Mouse (Mus musculus) retina, embryonic 14.5 days (tissue): ENCODE data around the gene Wdfy4.
A peak's percentile ranks its signal among the peaks of the same experiment; 100 is the strongest.

Experiments
- DNase-seq: peaks from one replicate; pipeline ENCODE4 v3.0.0-alpha.2; 2015; ENCODE audit warnings: low spot score

Gene Wdfy4

DNA sequence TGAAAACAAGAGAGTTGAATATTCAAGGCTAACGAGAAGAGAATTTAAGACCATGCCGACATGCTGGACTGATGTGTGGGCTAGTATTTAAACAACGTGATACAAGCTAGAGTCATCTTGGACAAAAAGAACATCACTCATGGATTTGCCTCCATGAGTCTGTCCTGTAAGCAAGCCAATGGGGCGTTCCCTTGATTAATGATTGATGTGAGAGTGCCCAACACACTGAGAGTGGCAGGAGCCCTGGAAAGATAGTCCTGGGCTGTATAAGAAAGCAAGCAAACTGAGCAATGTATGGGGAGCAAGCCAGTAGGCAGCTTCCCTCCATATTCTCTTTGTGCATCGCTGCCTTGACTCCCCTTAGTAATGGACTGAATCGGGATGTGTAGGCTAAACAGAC, 106.7 kb downstream of the Wdfy4 start:
- DNase-seq: no peak

DNA sequence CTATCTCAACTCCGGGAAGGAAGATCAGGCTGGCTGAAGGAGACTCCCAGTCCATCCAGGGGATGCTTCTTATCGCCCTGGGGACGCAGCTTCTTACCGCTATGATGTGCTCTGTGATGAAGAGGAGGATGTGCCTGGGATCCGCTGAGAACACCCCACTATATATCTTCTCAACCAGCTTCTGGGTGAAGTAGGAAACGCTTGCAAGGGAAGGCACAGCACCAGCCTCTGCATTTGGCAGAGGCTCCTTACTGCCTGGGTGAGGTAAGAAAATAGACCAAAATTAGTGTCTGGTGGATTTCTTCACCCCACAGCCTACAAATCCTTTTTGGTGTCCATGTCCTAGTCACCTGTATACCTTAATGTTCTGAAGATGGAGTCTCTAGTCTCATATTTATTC, 107.2 kb downstream of the Wdfy4 start:
- no peak for DNase-seq

DNA sequence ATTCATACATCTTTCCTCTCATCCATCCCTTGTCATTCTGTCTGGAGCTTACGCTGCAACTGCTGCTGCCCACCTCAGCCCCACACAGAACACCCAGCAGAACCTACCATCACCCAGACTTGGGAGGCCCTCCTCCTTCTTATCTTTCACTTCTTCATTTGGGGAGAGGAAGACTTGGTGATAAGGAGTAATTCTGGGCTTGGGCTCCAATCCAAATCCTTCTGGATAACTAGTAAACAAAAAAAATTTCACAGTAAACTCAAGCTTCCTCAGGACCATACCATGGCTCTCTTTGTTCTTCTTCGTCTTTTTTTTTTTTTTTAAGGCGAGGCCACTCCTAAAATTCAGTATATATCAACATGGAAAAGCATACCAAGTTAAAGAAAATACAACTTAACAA, 112.0 kb downstream of the Wdfy4 start:
- no peak for DNase-seq

DNA sequence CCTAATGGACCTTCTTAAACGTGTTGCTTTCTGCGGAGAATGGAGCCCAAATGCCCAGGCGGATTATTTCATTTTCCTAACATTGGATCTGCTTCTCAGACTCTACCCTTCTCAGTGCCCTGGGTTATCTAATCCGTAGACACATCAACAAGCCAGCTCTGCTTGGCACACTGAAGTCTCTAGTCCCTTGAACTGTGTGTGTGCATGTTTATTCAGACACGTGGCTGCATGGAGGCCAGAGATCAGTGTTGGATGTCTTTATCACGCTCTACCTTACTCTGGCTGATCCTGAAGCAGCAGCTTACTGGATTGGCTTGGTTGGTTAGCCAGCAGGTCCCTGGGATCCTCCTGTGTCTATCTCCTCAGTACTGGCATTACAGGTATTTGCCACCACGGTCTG, 113.0 kb downstream of the Wdfy4 start:
- no peak for DNase-seq

DNA sequence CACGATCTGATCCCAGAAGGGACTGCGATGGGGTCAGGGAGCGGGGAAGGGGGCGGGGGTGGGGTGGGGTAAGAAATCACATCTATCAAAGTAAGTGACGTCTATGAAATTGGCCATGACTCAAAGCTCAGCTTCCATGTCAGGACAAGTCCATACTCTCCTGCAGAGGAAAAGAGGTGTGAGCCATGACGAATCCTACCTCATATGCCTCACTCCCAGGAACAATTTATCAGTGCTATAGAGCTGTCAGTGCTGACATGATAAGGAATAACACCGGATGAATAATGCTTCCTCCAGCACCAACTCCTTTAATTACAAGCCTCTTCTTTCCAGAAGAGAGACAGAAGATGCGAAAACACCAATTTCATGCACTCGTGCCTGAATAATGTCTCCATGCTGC, 117.6 kb downstream of the Wdfy4 start:
- DNase-seq: no peak

DNA sequence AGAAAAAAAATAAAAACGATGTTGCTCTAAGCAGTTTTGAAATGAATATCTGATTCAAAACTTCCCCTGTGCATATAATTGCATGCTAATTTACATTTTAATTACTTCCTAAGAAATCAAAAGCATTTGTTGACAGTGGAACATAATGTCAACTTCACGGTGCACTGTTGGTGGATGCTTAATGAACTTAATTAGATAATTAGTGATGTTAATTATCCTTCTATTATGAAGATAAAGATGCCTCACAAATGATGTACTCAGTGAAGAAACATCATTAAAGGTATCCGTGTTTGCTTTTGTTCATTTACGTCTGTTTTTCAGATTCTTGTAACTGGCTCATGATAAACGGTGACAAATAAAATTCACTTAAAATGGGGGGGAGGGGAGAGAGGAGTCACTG, 122.3 kb downstream of the Wdfy4 start:
- no peak for DNase-seq

DNA sequence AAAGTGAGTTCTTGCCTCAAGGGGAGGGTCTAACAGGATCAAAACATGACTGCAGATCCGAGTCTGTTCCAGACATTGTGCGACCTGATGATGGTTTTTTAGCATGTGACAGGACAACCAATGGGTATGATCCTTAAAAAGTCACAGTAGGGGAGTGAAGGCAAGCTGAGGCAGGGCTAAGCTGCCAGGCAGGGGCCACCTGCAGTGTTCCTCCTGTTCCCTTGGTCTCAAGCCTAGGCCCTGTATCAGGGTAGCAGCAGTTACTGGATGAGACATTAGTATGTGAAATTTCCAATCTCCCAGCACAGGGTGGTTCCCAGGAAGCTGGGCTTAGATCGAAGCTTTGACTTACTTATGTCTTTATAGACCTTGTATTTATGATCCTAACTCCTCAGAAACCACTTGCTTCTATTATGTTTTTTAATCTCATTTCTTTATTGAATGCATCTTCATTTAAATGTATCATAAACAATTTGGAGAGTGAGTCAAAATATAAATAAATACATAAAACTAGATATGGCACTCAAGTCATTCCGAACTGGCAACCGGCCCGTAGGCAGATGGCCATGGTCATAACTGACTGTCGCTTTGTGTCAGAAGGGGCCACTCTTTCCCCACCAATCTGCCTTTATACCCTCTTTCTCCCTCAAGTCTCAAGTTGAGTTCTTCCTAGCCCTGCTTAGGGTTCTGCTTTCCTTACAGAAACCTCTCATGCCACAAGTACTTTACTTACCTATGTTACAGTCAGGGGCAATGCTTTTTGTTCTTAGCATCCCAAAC, 126.2 kb downstream of the Wdfy4 start:
- no peak for DNase-seq

DNA sequence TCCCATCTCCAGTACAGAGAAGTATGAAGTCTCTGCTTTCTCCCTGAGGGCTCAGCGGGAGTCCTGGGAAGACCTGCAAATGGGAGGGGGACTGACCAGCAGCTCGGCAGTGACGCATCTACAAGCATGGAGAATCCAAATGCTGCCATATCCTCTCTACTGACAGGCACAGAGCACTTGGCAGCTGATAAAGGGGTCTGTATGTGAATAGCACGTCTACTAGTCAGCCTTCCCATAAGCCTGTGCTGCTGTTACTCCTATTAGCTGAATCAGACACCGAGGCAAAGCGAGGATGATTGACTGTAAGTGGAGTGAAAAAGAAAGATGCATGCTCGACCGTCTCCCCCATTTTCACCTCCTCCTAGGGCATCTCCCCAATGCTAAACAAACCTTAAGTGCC, 131.9 kb downstream of the Wdfy4 start:
- peak; percentile 26 for DNase-seq

DNA sequence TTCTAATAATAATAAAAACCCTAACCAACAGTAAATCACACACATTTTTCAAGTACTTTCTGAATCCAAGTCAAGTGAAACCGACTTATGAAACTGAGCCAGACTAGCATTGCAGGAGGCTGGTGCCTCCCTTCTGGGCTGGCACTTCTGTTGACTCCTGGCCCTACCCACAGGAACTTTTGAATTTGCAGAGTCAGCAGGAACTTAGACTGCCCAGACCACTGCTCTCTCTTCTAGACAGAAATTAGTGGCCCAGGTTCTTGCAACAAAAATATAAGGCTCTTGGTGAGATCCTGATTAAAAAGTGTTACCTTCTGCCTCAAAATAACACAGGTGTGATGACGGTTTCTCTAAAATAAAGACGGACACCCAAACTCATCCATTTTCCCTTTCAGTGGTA, 140.1 kb downstream of the Wdfy4 start:
- no peak for DNase-seq

DNA sequence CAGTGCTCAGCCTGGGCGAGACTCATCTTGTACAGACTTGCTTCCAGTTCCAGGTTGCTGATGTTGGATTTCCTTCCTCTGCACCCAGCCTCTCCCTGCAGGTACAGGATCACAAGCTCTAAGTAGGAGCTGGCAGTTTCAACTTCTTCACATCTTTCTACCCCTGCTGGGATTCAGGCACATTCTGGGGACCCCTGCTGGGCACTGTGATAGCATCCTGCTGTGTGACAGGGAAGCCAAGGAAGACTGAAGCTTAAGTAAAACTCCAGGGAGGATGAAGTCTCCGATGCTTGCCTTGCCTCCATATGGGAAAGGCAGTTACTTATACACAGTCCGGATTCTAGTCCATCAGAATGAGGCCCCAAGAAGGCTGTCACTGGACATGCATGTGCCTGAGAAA, 148.5 kb downstream of the Wdfy4 start:
- no peak for DNase-seq

DNA sequence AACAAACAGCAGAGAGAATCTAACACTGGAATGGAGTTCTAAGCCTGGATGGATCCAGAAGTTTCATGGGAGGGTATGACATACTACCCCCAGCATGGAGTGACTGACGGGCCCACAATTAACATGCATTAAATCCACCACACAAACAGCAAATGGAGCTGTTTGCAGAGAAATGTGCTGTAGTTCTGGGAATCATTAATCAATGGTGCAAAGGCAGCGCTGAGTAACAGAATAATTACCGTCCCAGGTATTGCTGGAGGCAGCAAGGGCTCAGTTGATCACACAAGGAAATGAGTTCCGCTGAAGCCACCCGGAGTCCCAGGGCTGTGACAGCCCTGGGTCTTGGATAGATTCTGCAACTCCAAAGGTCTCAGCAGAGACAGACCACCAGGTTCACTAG, 149.9 kb downstream of the Wdfy4 start:
- DNase-seq: no peak

DNA sequence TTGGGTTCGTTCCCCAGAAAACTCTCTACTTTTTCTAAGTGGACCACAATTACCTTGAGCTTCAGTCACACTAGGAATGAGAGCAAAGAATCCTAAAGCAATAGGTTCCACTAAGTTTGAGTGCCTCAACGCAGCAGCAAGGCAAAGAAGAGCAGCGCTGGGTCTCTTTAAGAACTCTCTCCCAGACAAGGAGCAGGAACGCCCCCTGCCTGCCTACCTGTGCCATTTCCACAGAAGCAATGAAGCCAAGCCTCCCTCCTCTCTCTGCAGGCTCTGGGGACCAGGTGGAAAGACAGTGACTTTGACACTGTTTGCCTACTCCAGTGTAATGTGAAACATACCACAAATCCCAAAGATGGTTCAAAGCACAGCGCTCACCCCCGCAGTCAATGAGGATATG, 151.9 kb downstream of the Wdfy4 start:
- peak; percentile 79 for DNase-seq

DNA sequence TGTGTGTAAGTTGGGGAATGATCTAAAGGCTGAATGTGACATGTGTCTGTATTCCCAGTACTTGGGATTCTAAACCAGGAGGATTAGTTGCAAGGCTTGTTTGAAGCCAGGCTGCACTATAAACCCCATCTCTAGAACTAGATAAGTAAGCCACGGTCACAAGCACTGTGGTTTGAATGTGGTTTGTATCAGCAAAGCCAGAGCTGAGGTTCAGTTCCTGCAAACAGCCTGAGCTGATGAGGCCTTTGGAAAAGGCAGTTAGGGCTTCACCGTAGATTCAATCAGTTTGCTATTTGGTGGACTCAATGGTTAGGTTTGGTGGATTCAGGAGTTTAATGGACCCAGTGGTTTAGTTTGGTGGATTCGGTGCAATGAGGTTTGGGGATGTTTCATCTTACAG, 154.5 kb downstream of the Wdfy4 start:
- no peak for DNase-seq

DNA sequence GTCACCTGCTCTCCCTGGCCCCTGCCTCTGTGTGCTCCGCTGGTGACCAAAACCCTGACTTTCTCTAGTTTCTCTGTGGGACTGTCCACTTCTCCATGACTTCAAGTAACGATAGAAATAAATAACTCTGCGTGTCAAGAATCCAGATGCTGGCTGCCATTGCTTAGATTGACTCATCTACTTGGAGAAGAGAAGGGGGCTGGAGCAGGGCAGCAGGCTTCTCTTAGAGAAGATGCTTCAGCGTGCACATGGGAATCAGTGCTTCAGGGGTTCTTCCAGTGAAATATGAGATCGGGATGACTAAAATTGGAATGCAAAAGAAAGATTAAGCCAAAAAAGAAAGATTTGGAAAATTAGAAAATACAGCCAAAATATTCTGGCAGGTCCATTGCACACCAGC, 165.7 kb downstream of the Wdfy4 start:
- DNase-seq: no peak

DNA sequence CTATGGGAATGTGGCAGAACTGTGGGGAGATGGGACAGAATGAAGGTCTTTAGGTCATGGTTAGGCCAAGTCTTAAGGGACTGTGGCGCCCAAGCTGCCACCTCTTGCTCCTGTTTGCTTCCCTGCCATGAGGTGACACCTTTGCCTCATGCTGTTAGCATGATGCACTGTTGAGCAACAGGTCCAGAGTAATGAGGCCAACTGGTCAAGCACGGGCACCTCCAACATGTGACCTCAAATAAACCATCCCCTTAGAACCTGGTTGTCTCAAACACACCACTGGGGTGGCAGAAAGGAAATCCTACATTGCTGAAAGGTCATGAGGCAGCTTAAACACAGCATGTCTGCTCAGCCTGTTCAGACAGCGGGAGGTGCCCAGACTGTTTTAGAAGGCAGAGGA, 166.3 kb downstream of the Wdfy4 start:
- no peak for DNase-seq

DNA sequence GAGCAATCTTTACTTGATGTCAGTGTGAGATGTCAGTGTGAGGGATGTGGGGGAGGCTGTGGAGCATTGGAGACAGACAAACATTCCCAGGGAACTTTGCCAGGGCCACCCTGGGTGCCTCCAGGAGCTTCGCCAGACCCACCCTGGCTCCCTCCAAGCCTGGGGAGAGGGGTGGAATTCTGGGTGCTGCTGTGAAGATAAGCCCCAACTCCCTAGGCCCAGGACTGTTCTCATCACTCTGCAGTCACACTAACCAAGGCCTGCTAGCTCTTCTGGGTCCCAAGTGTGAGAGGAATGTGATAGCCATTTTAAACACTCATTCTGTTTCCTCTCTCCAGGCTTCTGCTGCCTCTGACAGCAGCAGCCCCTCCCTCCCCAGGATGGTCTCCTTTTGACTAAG, 177.7 kb downstream of the Wdfy4 start:
- DNase-seq: no peak

DNA sequence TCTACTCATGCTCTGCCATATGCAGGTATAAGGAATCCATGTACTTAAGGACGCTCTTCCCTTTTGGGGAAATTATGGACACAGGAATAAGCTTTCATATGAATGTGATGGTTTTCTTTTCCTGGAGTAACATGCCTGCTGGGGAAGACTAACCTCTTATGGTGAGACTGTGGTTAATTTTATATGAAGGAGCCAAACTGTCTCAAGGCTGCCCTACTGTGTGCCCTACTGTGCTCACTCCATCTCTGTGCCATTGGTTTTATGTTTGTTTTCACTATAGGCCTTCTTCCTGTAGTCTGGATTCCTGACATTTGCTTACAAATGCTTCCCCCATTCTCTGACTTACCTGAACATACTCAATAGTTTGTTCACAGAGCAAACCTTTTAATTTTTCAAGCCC, 180.2 kb downstream of the Wdfy4 start:
- no peak for DNase-seq

DNA sequence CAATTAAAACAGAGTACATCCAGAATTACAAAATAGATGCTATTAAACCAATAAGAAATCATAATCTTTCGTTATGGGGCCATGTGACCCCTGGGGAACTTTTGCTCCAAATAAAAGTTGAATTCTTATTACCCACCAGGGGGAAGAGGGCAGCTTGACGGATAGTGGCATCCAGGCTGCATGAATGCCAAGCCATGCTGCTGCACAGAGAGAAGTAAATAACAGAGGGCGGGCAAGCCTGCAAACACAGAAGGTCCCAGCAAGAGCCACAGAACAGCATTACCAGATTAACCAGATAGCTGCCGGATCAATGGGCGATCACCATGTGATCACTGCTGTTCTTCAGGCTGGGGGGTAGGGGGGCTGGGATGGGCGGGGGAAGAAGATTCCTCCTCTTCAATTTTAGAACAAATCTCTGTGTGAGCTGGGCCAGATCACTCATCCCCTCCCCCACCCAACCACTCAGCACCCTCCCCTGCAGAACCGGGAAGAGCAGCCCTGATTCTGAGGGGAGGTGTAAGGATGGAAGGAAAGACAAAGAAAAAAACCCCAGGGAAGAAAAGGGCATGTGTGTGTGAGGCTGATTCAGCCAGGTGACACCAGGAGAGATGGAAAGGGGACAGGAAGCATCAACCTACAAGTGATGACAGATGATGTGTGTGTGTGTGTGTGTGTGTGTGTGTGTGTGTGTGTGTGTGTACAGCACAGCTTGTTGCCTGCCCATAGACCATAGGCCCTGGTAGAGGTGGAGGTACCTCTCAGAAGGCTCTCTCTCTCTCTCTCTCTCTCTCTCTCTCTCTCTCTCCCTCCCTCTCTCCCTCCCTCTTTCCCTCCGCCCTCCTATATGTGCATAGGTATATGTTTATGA, 185.0 kb downstream of the Wdfy4 start:
- DNase-seq: peak; percentile 26

DNA sequence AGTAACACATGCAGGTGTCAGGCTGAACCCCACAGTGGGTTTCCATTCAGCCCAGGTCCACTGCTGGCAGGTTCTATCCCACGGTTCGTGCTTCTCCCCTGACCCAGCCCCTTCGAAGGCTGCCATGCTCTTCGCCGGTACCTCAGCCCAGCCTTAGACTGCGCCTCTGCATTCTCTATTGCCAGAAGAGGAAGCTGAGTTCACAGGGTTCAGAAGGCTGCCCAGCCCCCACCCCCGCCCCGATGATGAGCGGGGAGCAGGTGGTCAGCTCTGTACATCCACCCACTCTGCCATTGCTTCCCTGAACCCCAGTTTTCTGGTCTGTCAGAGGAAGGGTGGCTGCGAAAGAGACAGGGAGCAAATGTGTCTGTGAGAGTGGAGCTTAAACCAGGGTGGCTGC, 185.8 kb downstream of the Wdfy4 start:
- peak; percentile 18 for DNase-seq

DNA sequence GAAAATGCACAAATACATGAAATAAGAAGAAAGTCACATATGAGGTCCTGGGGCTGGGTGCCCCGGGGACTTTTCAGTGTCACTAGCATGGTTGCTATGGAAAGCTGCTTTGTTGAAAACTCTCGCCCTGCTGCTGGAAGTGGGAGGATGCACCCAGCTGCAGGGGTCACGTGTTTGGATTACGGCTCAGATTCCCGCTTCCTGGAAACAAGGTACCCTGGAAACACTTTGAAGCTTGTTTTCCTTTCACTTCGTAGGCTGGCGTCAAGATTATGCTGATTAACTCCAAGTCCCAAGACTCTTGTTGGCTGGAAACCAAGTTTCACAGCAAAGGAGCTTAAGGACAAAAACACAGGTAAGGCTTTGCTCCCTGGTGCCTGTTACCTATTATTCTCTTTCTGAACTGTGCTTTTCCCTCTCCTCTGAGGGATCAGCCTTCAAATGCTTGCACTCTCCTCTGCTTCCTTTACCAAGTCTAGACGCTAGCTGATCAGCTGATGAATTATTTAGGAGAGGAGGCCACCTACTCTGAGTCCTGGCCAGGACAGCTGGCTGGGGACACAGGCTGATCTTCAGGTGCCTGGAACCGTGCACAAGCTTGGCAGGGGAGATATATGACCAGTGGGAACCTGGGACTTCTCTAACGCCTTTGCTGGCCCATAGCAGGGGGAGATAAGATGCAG, 190.2 kb downstream of the Wdfy4 start:
- DNase-seq: peak; percentile 58

DNA sequence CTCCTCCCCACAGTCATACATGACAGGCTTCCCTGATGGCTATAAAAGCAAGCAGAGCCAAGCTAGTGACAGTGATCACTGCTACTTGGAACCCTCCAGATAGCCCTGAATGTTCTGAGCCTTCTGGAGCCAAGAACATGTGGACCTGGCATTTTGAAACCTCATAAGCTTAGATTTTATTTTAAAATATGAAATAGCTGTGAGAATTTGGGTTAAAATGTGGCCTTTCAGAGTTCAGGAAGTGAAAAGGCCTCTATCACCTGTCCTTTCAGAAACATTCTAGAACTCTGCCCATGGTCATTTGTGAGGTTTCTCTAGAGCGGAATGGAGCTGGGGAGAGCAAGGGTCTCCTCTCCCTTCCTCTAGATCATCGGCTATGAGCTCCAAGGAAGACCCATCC, 194.2 kb downstream of the Wdfy4 start, which contains the start of gene Lrrc18:
TSS of gene Lrrc18 (plus strand) at position 301 of the 400 bp plus-strand sequence.
- no peak for DNase-seq

DNA sequence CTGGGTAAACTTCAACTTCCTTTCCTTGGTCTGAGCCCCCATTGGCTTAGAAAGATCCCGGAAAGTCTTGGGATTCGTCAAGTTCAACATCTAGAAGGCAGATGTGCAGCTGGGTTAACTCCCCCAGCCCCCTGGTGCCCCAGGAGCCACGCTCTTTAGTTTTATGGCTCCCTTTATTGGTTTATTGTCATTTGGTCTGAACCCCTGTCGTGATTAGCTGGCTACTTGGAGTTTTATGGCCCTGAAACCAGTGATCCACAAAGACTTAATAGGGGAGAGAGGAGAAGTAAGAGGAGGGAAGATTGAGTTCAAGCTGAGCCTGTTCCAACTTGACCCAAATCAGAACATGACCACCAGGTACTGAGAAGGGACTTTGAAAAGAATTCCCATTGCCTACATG, 198.6 kb downstream of the Wdfy4 start:
- no peak for DNase-seq

DNA sequence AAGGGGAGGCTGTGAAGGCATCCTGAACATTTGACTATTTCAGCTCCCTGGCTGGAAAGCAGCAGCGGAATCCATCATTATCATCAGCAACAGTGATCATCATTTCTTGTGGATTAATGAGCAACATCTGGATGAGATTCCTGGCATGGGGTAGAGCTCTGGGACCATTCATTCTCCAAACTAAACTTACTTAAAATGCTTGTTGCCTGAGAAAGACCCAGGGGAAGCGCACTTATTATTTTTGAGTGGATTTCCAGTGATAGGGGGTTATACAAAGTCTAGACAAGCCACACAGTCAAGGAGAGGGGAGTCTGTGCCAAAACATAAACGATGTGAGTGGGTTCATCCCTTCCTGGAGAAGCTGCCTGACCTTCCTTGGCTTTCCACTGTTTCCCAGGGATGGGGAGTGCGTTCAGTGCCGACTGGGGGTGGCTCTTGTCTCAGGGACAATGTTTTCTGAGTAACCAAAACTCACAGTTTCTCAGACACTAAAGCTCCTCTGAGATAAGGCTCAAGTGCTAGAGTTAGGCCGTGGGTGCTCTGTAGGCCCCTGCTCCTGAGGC, 201.1 kb downstream of the Wdfy4 start:
- no peak for DNase-seq
